Mouse (Mus musculus) intestine, postnatal 0 days (tissue): ENCODE data around the gene Nsf. TPM values are rescaled to one million over a fixed set of nuclear protein-coding genes. Genes with fewer than 3 reads are reported as not detected.

Experiments used
- ATAC-seq: fragments of 200-750 bp; cut with Nextera tagmentation; 2 replicates; pipeline ENCODE4 v1.8.0; 2017; ENCODE audit warnings: mild to moderate bottlenecking, moderate TSS enrichment, moderate library complexity
- H3K27ac ChIP-seq: fragments of 300-500 bp; sonication (generic); 2 replicates; pipeline ENCODE4 v1.5.1; 2014; ENCODE audit warnings: mild to moderate bottlenecking, low read depth, low read length, moderate library complexity
- H3K27me3 ChIP-seq: fragments of 300-500 bp; sonication (generic); replicated peaks from 2 replicates; pipeline ENCODE4 v1.6.1; 2014; ENCODE audit warnings: low read length, mixed read lengths; ENCODE audit not compliant: control insufficient read depth, insufficient read depth
- H3K36me3 ChIP-seq: fragments of 300-500 bp; sonication (generic); 2 replicates; pipeline ENCODE4 v1.6.1; 2014; ENCODE audit warnings: mild to moderate bottlenecking, moderate library complexity; ENCODE audit not compliant: control insufficient read depth, insufficient read depth
- H3K4me1 ChIP-seq: fragments of 300-500 bp; sonication (generic); replicated peaks from 2 replicates; pipeline ENCODE4 v1.6.1; 2014; ENCODE audit warnings: antibody characterized with exemption, low read length, mixed read lengths; ENCODE audit not compliant: control insufficient read depth, insufficient read depth
- H3K4me2 ChIP-seq: fragments of 300-500 bp; sonication (generic); replicated peaks from 2 replicates; pipeline ENCODE4 v1.6.1; 2014; ENCODE audit warnings: low read depth, mild to moderate bottlenecking, moderate library complexity
- H3K4me3 ChIP-seq: fragments of 300-500 bp; sonication (generic); 2 replicates; pipeline ENCODE4 v1.5.1; 2014; ENCODE audit warnings: low read depth, low read length
- H3K9ac ChIP-seq: fragments of 300-500 bp; sonication (generic); 2 replicates; pipeline ENCODE4 v1.6.1; 2014; ENCODE audit warnings: mild to moderate bottlenecking, low read depth, low read length
- H3K9me3 ChIP-seq: fragments of 300-500 bp; sonication (generic); 2 replicates; pipeline ENCODE4 v1.6.1; 2016; ENCODE audit warnings: mixed run types; ENCODE audit not compliant: control insufficient read depth
- CTCF ChIP-seq: sonication (generic); IDR thresholded peaks from 2 replicates; pipeline ENCODE4 v1.5.1; 2016; ENCODE audit warnings: low read depth, mild to moderate bottlenecking, control low read depth, antibody characterized with exemption, moderate library complexity
- WGBS: fragments of 180-500 bp; shearing (Covaris S2); extraction: QIAGEN DNeasy Blood & Tissue Kit; methylation state at CpG from one replicate; pipeline ENCODE4 v1.1.7; 2014; 5-methylcytosine and 5-hydroxymethylcytosine counted together
- polyA plus RNA-seq: library from polyadenylated mRNA; unstranded; fragments of >200 nt; fragmentation: Nextera tagmentation; extraction: Ambion mirVana; gene quantifications from 2 replicates; pipeline ENCODE4 v1.2.1, GENCODE M21; 2015

The Nsf gene
- polyA plus RNA-seq, 1 experiment from 2014 or later: 41.4 TPM

- no peaks in the 10 kb centered on the region for H3K27me3 ChIP-seq
- H3K9ac ChIP-seq: no peak overlapping the region
- H3K4me2 ChIP-seq: no peak overlapping the region
- no peaks in the 10 kb centered on the region for H3K9me3 ChIP-seq
- H3K36me3 ChIP-seq: peaks cover 27% of the 10 kb centered on the region
- ATAC-seq: no peak
- H3K27ac ChIP-seq: no peak overlapping the region
- WGBS: 65% methylated on average over 4 of the region's 4 CpGs
- no peaks in the 10 kb centered on the region for H3K4me1 ChIP-seq
- TF ChIP-seq CTCF: no peak
- no peak overlapping the region for H3K4me3 ChIP-seq
Observed at GRCm38 (mm10) chr11:103859933-103860610, 93.8 kb downstream of the Nsf start.

GRCm38 (mm10) chr11:103858760-103859159 lies 95.1 kb downstream of the Nsf start:
- WGBS: 45% methylated on average over 5 of the region's 5 CpGs
- no peak overlapping the region for H3K9ac ChIP-seq

GRCm38 (mm10) chr11:103856641-103857040 lies 97.2 kb downstream of the Nsf start:
- 91% methylated on average over 7 of the region's 7 CpGs for WGBS

More at GRCm38 (mm10) chr11:103858760-103859159, 95.1 kb downstream of the Nsf start:
- no peaks in the 10 kb centered on the region for H3K27me3 ChIP-seq
- no peaks in the 10 kb centered on the region for H3K9me3 ChIP-seq
- no peak overlapping the region for H3K4me3 ChIP-seq
- H3K4me1 ChIP-seq: no peaks in the 10 kb centered on the region
- ATAC-seq: no peak
- no peak overlapping the region for H3K4me2 ChIP-seq
- no peak for TF ChIP-seq CTCF
- no peak overlapping the region for H3K27ac ChIP-seq
- H3K36me3 ChIP-seq: peaks cover 32% of the 10 kb centered on the region

GRCm38 (mm10) chr11:103854294-103854693 lies 99.6 kb downstream of the Nsf start:
- Histone ChIP-seq H3K9me3 (no peaks in the 10 kb centered on the region), H3K4me1 (no peaks in the 10 kb centered on the region), H3K27me3 (no peaks in the 10 kb centered on the region), H3K9ac (no peak overlapping the region), H3K4me2 (no peak overlapping the region), H3K4me3 (no peak overlapping the region), H3K27ac (no peak overlapping the region), H3K36me3 (peaks cover 17% of the 10 kb centered on the region)
- ATAC-seq: no peak
- TF ChIP-seq CTCF: no peak
- WGBS: 69% methylated on average over 9 of the region's 9 CpGs

More at GRCm38 (mm10) chr11:103856641-103857040, 97.2 kb downstream of the Nsf start:
- TF ChIP-seq CTCF: no peak
- no peak overlapping the region for H3K27ac ChIP-seq
- no peak overlapping the region for H3K9ac ChIP-seq
- peaks cover 29% of the 10 kb centered on the region for H3K36me3 ChIP-seq
- no peaks in the 10 kb centered on the region for H3K9me3 ChIP-seq
- H3K4me3 ChIP-seq: no peak overlapping the region
- ATAC-seq: no peak
- H3K4me2 ChIP-seq: no peak overlapping the region
- no peaks in the 10 kb centered on the region for H3K4me1 ChIP-seq
- H3K27me3 ChIP-seq: no peaks in the 10 kb centered on the region

GRCm38 (mm10) chr11:103853284-103853920 lies 100.5 kb downstream of the Nsf start:
- H3K27me3 ChIP-seq: no peaks in the 10 kb centered on the region
- no peak overlapping the region for H3K9ac ChIP-seq
- ATAC-seq: no peak
- H3K27ac ChIP-seq: no peak overlapping the region
- WGBS: 69% methylated on average over 10 of the region's 10 CpGs
- no peak for TF ChIP-seq CTCF
- no peak overlapping the region for H3K4me2 ChIP-seq
- no peaks in the 10 kb centered on the region for H3K9me3 ChIP-seq
- no peaks in the 10 kb centered on the region for H3K4me1 ChIP-seq
- no peak overlapping the region for H3K4me3 ChIP-seq
- peaks cover 16% of the 10 kb centered on the region for H3K36me3 ChIP-seq

GRCm38 (mm10) chr11:103852590-103853283 lies 101.1 kb downstream of the Nsf start:
- no peaks in the 10 kb centered on the region for H3K27me3 ChIP-seq
- H3K9me3 ChIP-seq: no peaks in the 10 kb centered on the region
- WGBS: 69% methylated on average over 16 of the region's 16 CpGs
- TF ChIP-seq CTCF: no peak
- no peak overlapping the region for H3K27ac ChIP-seq
- H3K9ac ChIP-seq: no peak overlapping the region
- H3K4me3 ChIP-seq: no peak overlapping the region
- no peaks in the 10 kb centered on the region for H3K4me1 ChIP-seq
- ATAC-seq: no peak
- no peak overlapping the region for H3K4me2 ChIP-seq
- H3K36me3 ChIP-seq: peaks cover 16% of the 10 kb centered on the region
